Mouse (Mus musculus) liver, embryonic 15.5 days (tissue): ENCODE data around the gene Zdhhc7. TPM values are rescaled to one million over a fixed set of nuclear protein-coding genes. Genes with fewer than 3 reads are reported as not detected.

ENCODE experiments used
- ATAC-seq: fragments of 200-750 bp; cut with Nextera tagmentation; 2 replicates; pipeline ENCODE4 v1.8.0; 2017; ENCODE audit warnings: moderate number of reproducible peaks, mild to moderate bottlenecking, moderate library complexity; ENCODE audit not compliant: insufficient read depth
- H3K27ac ChIP-seq: fragments of 300-500 bp; sonication (generic); replicated peaks from 2 replicates; pipeline ENCODE4 v1.5.1; 2015; ENCODE audit warnings: mild to moderate bottlenecking, inconsistent platforms
- H3K27me3 ChIP-seq: fragments of 300-500 bp; sonication (generic); 2 replicates; pipeline ENCODE4 v1.6.1; 2015; ENCODE audit warnings: mild to moderate bottlenecking, inconsistent platforms
- H3K36me3 ChIP-seq: fragments of 300-500 bp; sonication (generic); replicated peaks from 2 replicates; pipeline ENCODE4 v1.6.1; 2015; ENCODE audit warnings: moderate library complexity, mild to moderate bottlenecking, inconsistent platforms
- H3K4me1 ChIP-seq: fragments of 300-500 bp; sonication (generic); replicated peaks from 2 replicates; pipeline ENCODE4 v1.6.1; 2015; ENCODE audit warnings: inconsistent platforms
- H3K4me2 ChIP-seq: fragments of 300-500 bp; sonication (generic); 2 replicates; pipeline ENCODE4 v1.6.1; 2015; ENCODE audit warnings: moderate library complexity, mild to moderate bottlenecking, inconsistent platforms
- H3K4me3 ChIP-seq: fragments of 300-500 bp; sonication (generic); replicated peaks from 2 replicates; pipeline ENCODE4 v1.5.1; 2015; ENCODE audit warnings: mild to moderate bottlenecking, inconsistent platforms
- H3K9ac ChIP-seq: fragments of 300-500 bp; sonication (generic); 2 replicates; pipeline ENCODE4 v1.6.1; 2015; ENCODE audit warnings: moderate library complexity, mild to moderate bottlenecking, inconsistent platforms
- H3K9me3 ChIP-seq: fragments of 300-500 bp; sonication (generic); replicated peaks from 2 replicates; pipeline ENCODE4 v1.6.1; 2016; ENCODE audit warnings: inconsistent platforms
- WGBS: fragments of 180-500 bp; shearing (Covaris S2); methylation state at CpG from one replicate; pipeline ENCODE4 v1.1.7; 2015; ENCODE audit warnings: mixed read lengths; ENCODE audit not compliant: insufficient replicate concordance; 5-methylcytosine and 5-hydroxymethylcytosine counted together
- polyA plus RNA-seq: library from polyadenylated mRNA; unstranded; fragments of >200 nt; fragmentation: Nextera tagmentation; extraction: Ambion mirVana; gene quantifications from 2 replicates; pipeline ENCODE4 v1.2.1, GENCODE M21; 2015

The Zdhhc7 gene
- polyA plus RNA-seq, 1 experiment from 2014 or later, result 13.9 TPM

GRCm38 (mm10) chr8:120113758-120114255 lies 12.5 kb upstream of the Zdhhc7 start, which contains the start of gene 6430548M08Rik:
Gene 6430548M08Rik (plus strand): TSS chr8:120114152.
- Histone ChIP-seq H3K27ac (peak within 1 kb of the TSS; percentile 78), H3K9ac (peak within 1 kb of the TSS; percentile 77), H3K36me3 (no peaks in the 10 kb centered on the region), H3K4me1 (peaks cover 36% of the 10 kb centered on the region), H3K27me3 (peaks cover 66% of the 10 kb centered on the region), H3K4me2 (peak within 1 kb of the TSS; percentile 95), H3K4me3 (peak within 1 kb of the TSS; percentile 66), H3K9me3 (no peaks in the 10 kb centered on the region)
- ATAC-seq, result peak; percentile 92
- under 1% methylated on average over 61 of the region's 61 CpGs for WGBS

- WGBS, result 6% methylated on average over 10 of the region's 10 CpGs
- Histone ChIP-seq H3K27me3 (peaks cover 61% of the 10 kb centered on the region), H3K9ac (peak overlapping the region; percentile 77), H3K4me3 (peak overlapping the region; percentile 66), H3K4me2 (peak overlapping the region; percentile 95), H3K9me3 (no peaks in the 10 kb centered on the region), H3K36me3 (no peaks in the 10 kb centered on the region), H3K27ac (peak overlapping the region; percentile 78), H3K4me1 (peaks cover 38% of the 10 kb centered on the region)
- no peak; the same call in 1 of the 2 replicates for ATAC-seq
Observed at GRCm38 (mm10) chr8:120113306-120113705, 12.0 kb upstream of the Zdhhc7 start.

GRCm38 (mm10) chr8:120112535-120112934 lies 11.3 kb upstream of the Zdhhc7 start:
- H3K4me2 ChIP-seq, result peak overlapping the region; percentile 95; the same call in 1 of the 2 replicates

GRCm38 (mm10) chr8:120111382-120111781 lies 10.1 kb upstream of the Zdhhc7 start:
- H3K4me1 ChIP-seq, result peaks cover 41% of the 10 kb centered on the region
- H3K36me3 ChIP-seq, result no peaks in the 10 kb centered on the region
- no peak overlapping the region for H3K27ac ChIP-seq
- H3K4me2 ChIP-seq, result no peak overlapping the region
- H3K27me3 ChIP-seq, result peaks cover 42% of the 10 kb centered on the region
- 35% methylated on average over 4 of the region's 4 CpGs for WGBS
- ATAC-seq, result no peak
- no peak overlapping the region for H3K4me3 ChIP-seq
- H3K9ac ChIP-seq, result no peak overlapping the region
- no peaks in the 10 kb centered on the region for H3K9me3 ChIP-seq

More at GRCm38 (mm10) chr8:120112535-120112934, 11.3 kb upstream of the Zdhhc7 start:
- peaks cover 36% of the 10 kb centered on the region for H3K4me1 ChIP-seq
- 12% methylated on average over 5 of the region's 5 CpGs for WGBS
- no peaks in the 10 kb centered on the region for H3K36me3 ChIP-seq
- H3K4me3 ChIP-seq, result no peak overlapping the region
- H3K27me3 ChIP-seq, result peaks cover 53% of the 10 kb centered on the region
- H3K9me3 ChIP-seq, result no peaks in the 10 kb centered on the region
- H3K27ac ChIP-seq, result peak overlapping the region; percentile 78
- ATAC-seq, result no peak
- no peak overlapping the region for H3K9ac ChIP-seq

GRCm38 (mm10) chr8:120110966-120111365 lies 9.7 kb upstream of the Zdhhc7 start:
- H3K9ac ChIP-seq, result no peak overlapping the region
- no peak overlapping the region for H3K4me3 ChIP-seq
- no peak for ATAC-seq
- H3K9me3 ChIP-seq, result no peaks in the 10 kb centered on the region
- no peak overlapping the region for H3K4me2 ChIP-seq
- H3K27me3 ChIP-seq, result peaks cover 38% of the 10 kb centered on the region
- H3K36me3 ChIP-seq, result no peaks in the 10 kb centered on the region
- 63% methylated on average over 4 of the region's 4 CpGs for WGBS
- H3K27ac ChIP-seq, result no peak overlapping the region
- H3K4me1 ChIP-seq, result peaks cover 43% of the 10 kb centered on the region

GRCm38 (mm10) chr8:120109149-120109548 lies 7.9 kb upstream of the Zdhhc7 start:
- Histone ChIP-seq H3K9me3 (no peaks in the 10 kb centered on the region), H3K9ac (no peak overlapping the region), H3K4me1 (peaks cover 37% of the 10 kb centered on the region), H3K27ac (0 out of 2 replicates have a peak overlapping the region, but pooled peaks have one; percentile 29), H3K36me3 (no peaks in the 10 kb centered on the region), H3K27me3 (peaks cover 20% of the 10 kb centered on the region), H3K4me2 (no peak overlapping the region), H3K4me3 (no peak overlapping the region)
- 5% methylated on average over 3 of the region's 3 CpGs for WGBS
- no peak for ATAC-seq

- Histone ChIP-seq H3K4me2 (no peak overlapping the region), H3K9ac (no peak overlapping the region), H3K9me3 (no peaks in the 10 kb centered on the region), H3K4me1 (peaks cover 46% of the 10 kb centered on the region), H3K27me3 (0 out of 2 replicates have a peak, but pooled peaks cover under 1% of the 10 kb centered on the region), H3K27ac (no peak overlapping the region), H3K4me3 (no peak overlapping the region), H3K36me3 (no peaks in the 10 kb centered on the region)
- 30% methylated on average over 9 of the region's 9 CpGs for WGBS
- no peak for ATAC-seq
Observed at GRCm38 (mm10) chr8:120104721-120105272, 3.5 kb upstream of the Zdhhc7 start.

GRCm38 (mm10) chr8:120103916-120104315 lies 2.6 kb upstream of the Zdhhc7 start:
- no peak overlapping the region for H3K9ac ChIP-seq
- H3K27me3 ChIP-seq, result no peaks in the 10 kb centered on the region
- no peak overlapping the region for H3K4me2 ChIP-seq
- 78% methylated on average over 9 of the region's 9 CpGs for WGBS
- H3K9me3 ChIP-seq, result no peaks in the 10 kb centered on the region
- no peak overlapping the region for H3K4me3 ChIP-seq
- no peaks in the 10 kb centered on the region for H3K36me3 ChIP-seq
- peaks cover 42% of the 10 kb centered on the region for H3K4me1 ChIP-seq
- ATAC-seq, result no peak
- H3K27ac ChIP-seq, result no peak overlapping the region

- Histone ChIP-seq H3K4me2 (peak overlapping the region; percentile 86), H3K27ac (peak overlapping the region; percentile 77), H3K4me3 (peak overlapping the region; percentile 95), H3K36me3 (no peaks in the 10 kb centered on the region), H3K9me3 (no peaks in the 10 kb centered on the region), H3K9ac (peak overlapping the region; percentile 83), H3K27me3 (no peaks in the 10 kb centered on the region), H3K4me1 (peaks cover 53% of the 10 kb centered on the region)
- ATAC-seq, result no peak
- WGBS, result 4% methylated on average over 25 of the region's 25 CpGs
Observed at GRCm38 (mm10) chr8:120100388-120101067, 754 bp downstream of the Zdhhc7 start.

- ATAC-seq, result no peak
- WGBS, result 50% methylated on average over 2 of the region's 2 CpGs
- Histone ChIP-seq H3K36me3 (peaks cover 24% of the 10 kb centered on the region), H3K4me3 (no peak overlapping the region), H3K27me3 (no peaks in the 10 kb centered on the region), H3K27ac (no peak overlapping the region), H3K9me3 (no peaks in the 10 kb centered on the region), H3K4me2 (no peak overlapping the region), H3K4me1 (peaks cover 44% of the 10 kb centered on the region), H3K9ac (no peak overlapping the region)
Observed at GRCm38 (mm10) chr8:120096486-120096885, 4.8 kb downstream of the Zdhhc7 start.

- no peaks in the 10 kb centered on the region for H3K9me3 ChIP-seq
- no peak for ATAC-seq
- H3K27me3 ChIP-seq, result no peaks in the 10 kb centered on the region
- no peak overlapping the region for H3K4me3 ChIP-seq
- no peak overlapping the region for H3K27ac ChIP-seq
- 79% methylated on average over 10 of the region's 10 CpGs for WGBS
- no peak overlapping the region for H3K4me2 ChIP-seq
- H3K9ac ChIP-seq, result no peak overlapping the region
- H3K4me1 ChIP-seq, result peaks cover 34% of the 10 kb centered on the region
- H3K36me3 ChIP-seq, result peaks cover 38% of the 10 kb centered on the region
Observed at GRCm38 (mm10) chr8:120094801-120095200, 6.5 kb downstream of the Zdhhc7 start.
